Mouse (Mus musculus): ENCODE results near the gene Zfp617.
"Not testable (repeated sequence)": the region's sequence is repeated elsewhere in the genome, so short reads cannot be mapped to it uniquely, and the experiment has no call there.

The Zfp617 gene

GRCm38 (mm10) chr8:71908309-71909261 lies at the start of gene Zfp617, which contains the start of gene Zfp882:
Gene Zfp617, plus strand, starts transcription at chr8:71908635.
Gene Zfp882, plus strand, starts transcription at chr8:71908608.
- peak; percentile 82 to 85 for DNase-seq

- DNase-seq, result not testable (repeated sequence)
Observed at GRCm38 (mm10) chr8:71861551-71861950, 46.9 kb upstream of the Zfp617 start.

- DNase-seq, result not testable (repeated sequence)
Observed at GRCm38 (mm10) chr8:71862038-71862437, 46.4 kb upstream of the Zfp617 start.

GRCm38 (mm10) chr8:71881618-71882274 lies 26.7 kb upstream of the Zfp617 start, which contains the start of gene Zfp709:
Gene Zfp709, plus strand, starts transcription at chr8:71882019.
- peak; percentile 62 to 68 for DNase-seq

GRCm38 (mm10) chr8:71900666-71901065 lies 7.8 kb upstream of the Zfp617 start:
- DNase-seq, result not testable (repeated sequence)

GRCm38 (mm10) chr8:71903084-71903483 lies 5.4 kb upstream of the Zfp617 start:
- not testable (repeated sequence) for DNase-seq

GRCm38 (mm10) chr8:71906809-71907208 lies 1.6 kb upstream of the Zfp617 start:
- DNase-seq, result no peak

GRCm38 (mm10) chr8:71907798-71908257 lies 607 bp upstream of the Zfp617 start:
- no peak for DNase-seq

GRCm38 (mm10) chr8:71912286-71912685 lies 3.9 kb downstream of the Zfp617 start:
- no peak for DNase-seq

GRCm38 (mm10) chr8:71922567-71923401 lies 14.3 kb downstream of the Zfp617 start:
- DNase-seq, result peak; percentile 87 to 88

GRCm38 (mm10) chr8:71925791-71926190 lies 17.4 kb downstream of the Zfp617 start:
- DNase-seq, result no peak

GRCm38 (mm10) chr8:71926551-71926950 lies 18.1 kb downstream of the Zfp617 start:
- peak; percentile 45 to 48 for DNase-seq

GRCm38 (mm10) chr8:71927779-71928178 lies 19.3 kb downstream of the Zfp617 start:
- DNase-seq, result no peak

- not testable (repeated sequence) for DNase-seq
Observed at GRCm38 (mm10) chr8:71938037-71938436, 29.6 kb downstream of the Zfp617 start.

GRCm38 (mm10) chr8:71940293-71941208 lies 32.1 kb downstream of the Zfp617 start:
- DNase-seq, result peak; percentile 53 to 60

- no peak for DNase-seq
Observed at GRCm38 (mm10) chr8:71941776-71942175, 33.3 kb downstream of the Zfp617 start.

GRCm38 (mm10) chr8:71948624-71949023 lies 40.2 kb downstream of the Zfp617 start:
- DNase-seq, result no peak

- DNase-seq, result peak; percentile 94
Observed at GRCm38 (mm10) chr8:71950482-71951221, 42.2 kb downstream of the Zfp617 start, which contains the start of gene Zfp961. Gene Zfp961, plus strand, starts transcription at chr8:71951038.

GRCm38 (mm10) chr8:71951436-71952161 lies 43.2 kb downstream of the Zfp617 start:
- peak; percentile 20 to 33 for DNase-seq

- peak; percentile 6 to 12 for DNase-seq
Observed at GRCm38 (mm10) chr8:71952489-71952888, 44.1 kb downstream of the Zfp617 start.

All from B cell, adult 2 months (primary cell).